Mouse (Mus musculus) limb, embryonic 14.5 days (tissue): ENCODE results near the gene Zbtb16. TPM values are rescaled to one million over a fixed set of nuclear protein-coding genes. Genes with fewer than 3 reads are reported as not detected.

Experiments used
- ATAC-seq: fragments of 200-750 bp; cut with Nextera tagmentation; 2 replicates; pipeline ENCODE4 v1.8.0; 2017; ENCODE audit warnings: low read depth, moderate number of reproducible peaks, moderate TSS enrichment; ENCODE audit not compliant: low FRiP score
- DNase-seq: peaks from one replicate; pipeline ENCODE4 v3.0.0-alpha.2; 2015; ENCODE audit warnings: low spot score
- H3K27ac ChIP-seq: fragments of 300-500 bp; sonication (generic); replicated peaks from 2 replicates; pipeline ENCODE4 v1.5.1; 2014; ENCODE audit warnings: low read depth, mild to moderate bottlenecking, low read length, moderate library complexity, mixed read lengths
- H3K27me3 ChIP-seq: fragments of 300-500 bp; sonication (generic); 2 replicates; pipeline ENCODE4 v1.6.1; 2014; ENCODE audit warnings: low read length, mixed read lengths; ENCODE audit not compliant: control insufficient read depth, insufficient read depth
- H3K36me3 ChIP-seq: fragments of 300-500 bp; sonication (generic); 2 replicates; pipeline ENCODE4 v1.6.1; 2014; ENCODE audit warnings: mild to moderate bottlenecking, low read length, moderate library complexity, mixed read lengths; ENCODE audit not compliant: control insufficient read depth, insufficient read depth
- H3K4me1 ChIP-seq: fragments of 300-500 bp; sonication (generic); 2 replicates; pipeline ENCODE4 v1.6.1; 2014; ENCODE audit warnings: antibody characterized with exemption, low read length, mixed read lengths; ENCODE audit not compliant: control insufficient read depth, insufficient read depth
- H3K4me2 ChIP-seq: fragments of 300-500 bp; sonication (generic); replicated peaks from 2 replicates; pipeline ENCODE4 v1.6.1; 2014; ENCODE audit warnings: low read depth, mild to moderate bottlenecking, low read length, moderate library complexity; ENCODE audit not compliant: severe bottlenecking
- H3K4me3 ChIP-seq: fragments of 300-500 bp; sonication (generic); replicated peaks from 2 replicates; pipeline ENCODE4 v1.5.1; 2014; ENCODE audit warnings: low read length
- H3K9ac ChIP-seq: fragments of 300-500 bp; sonication (generic); 2 replicates; pipeline ENCODE4 v1.6.1; 2014; ENCODE audit warnings: mild to moderate bottlenecking, low read depth, low read length, moderate library complexity; ENCODE audit not compliant: severe bottlenecking
- H3K9me3 ChIP-seq: fragments of 300-500 bp; sonication (generic); 2 replicates; pipeline ENCODE4 v1.6.1; 2016; ENCODE audit warnings: low read length; ENCODE audit not compliant: control insufficient read depth
- POLR2A ChIP-seq: fragments of 200-500 bp; IDR thresholded peaks from 2 replicates; pipeline ENCODE4 v1.8.0; 2012; ENCODE audit warnings: inconsistent platforms, mild to moderate bottlenecking, moderate library complexity, borderline replicate concordance; ENCODE audit not compliant: insufficient read depth, insufficient read length; ENCODE audit errors: extremely low read depth
- WGBS: fragments of 180-500 bp; shearing (Covaris S2); extraction: QIAGEN DNeasy Blood & Tissue Kit; methylation state at CpG from one replicate; pipeline ENCODE4 v1.1.7; 2014; 5-methylcytosine and 5-hydroxymethylcytosine counted together
- polyA plus RNA-seq, 2 experiments: library from polyadenylated mRNA; depleted of rRNA in 1 of 2; stranded (reverse) in 1 of 2; unstranded in 1 of 2; fragments of >200 nt; fragmentation: Nextera tagmentation in 1 of 2; extraction: Ambion mirVana in 1 of 2; gene quantifications; 2 replicates each; pipeline versions ENCODE4 v1.2.1 to v1.2.3; 2012 to 2014

Gene Zbtb16
- polyA plus RNA-seq, 2 experiments: 0.91 to 1.9 TPM

GRCm38 (mm10) chr9:48813960-48814880, 21.8 kb downstream of the Zbtb16 start:
- Histone ChIP-seq H3K27me3 (no peaks in the 10 kb centered on the region), H3K4me2 (no peak overlapping the region), H3K4me3 (no peak overlapping the region), H3K27ac (no peak overlapping the region), H3K36me3 (no peaks in the 10 kb centered on the region), H3K9ac (no peak overlapping the region), H3K4me1 (no peaks in the 10 kb centered on the region), H3K9me3 (no peaks in the 10 kb centered on the region)
- TF ChIP-seq POLR2A: no peak
- ATAC-seq: no peak
- WGBS: 66% methylated on average over 19 of the region's 19 CpGs
- no peak for DNase-seq

- no peak for ATAC-seq
- H3K4me2 ChIP-seq: no peak overlapping the region
- WGBS: 94% methylated on average over 6 of the region's 6 CpGs
These were observed 23.7 kb downstream of the Zbtb16 start for GRCm38 (mm10) chr9:48812352-48812751.

GRCm38 (mm10) chr9:48806591-48806990, 29.4 kb downstream of the Zbtb16 start:
- 64% methylated on average over 6 of the region's 6 CpGs for WGBS
- TF ChIP-seq POLR2A: no peak
- Histone ChIP-seq H3K4me2 (no peak overlapping the region), H3K27me3 (no peaks in the 10 kb centered on the region), H3K4me3 (no peak overlapping the region), H3K9me3 (no peaks in the 10 kb centered on the region), H3K9ac (no peak overlapping the region), H3K4me1 (no peaks in the 10 kb centered on the region), H3K36me3 (no peaks in the 10 kb centered on the region), H3K27ac (no peak overlapping the region)
- DNase-seq (no peak), ATAC-seq (no peak)

More at GRCm38 (mm10) chr9:48812352-48812751, 23.7 kb downstream of the Zbtb16 start:
- no peaks in the 10 kb centered on the region for H3K36me3 ChIP-seq
- DNase-seq: no peak
- no peaks in the 10 kb centered on the region for H3K27me3 ChIP-seq
- no peak for TF ChIP-seq POLR2A
- no peak overlapping the region for H3K4me3 ChIP-seq
- no peak overlapping the region for H3K9ac ChIP-seq
- no peak overlapping the region for H3K27ac ChIP-seq
- no peaks in the 10 kb centered on the region for H3K4me1 ChIP-seq
- no peaks in the 10 kb centered on the region for H3K9me3 ChIP-seq

GRCm38 (mm10) chr9:48805850-48806249, 30.2 kb downstream of the Zbtb16 start:
- no peaks in the 10 kb centered on the region for H3K9me3 ChIP-seq
- no peaks in the 10 kb centered on the region for H3K36me3 ChIP-seq
- 85% methylated on average over 8 of the region's 8 CpGs for WGBS
- no peak overlapping the region for H3K4me2 ChIP-seq
- H3K4me1 ChIP-seq: no peaks in the 10 kb centered on the region
- H3K4me3 ChIP-seq: no peak overlapping the region
- H3K27me3 ChIP-seq: no peaks in the 10 kb centered on the region
- DNase-seq: no peak
- no peak overlapping the region for H3K27ac ChIP-seq
- no peak overlapping the region for H3K9ac ChIP-seq
- ATAC-seq: no peak
- no peak for TF ChIP-seq POLR2A

- no peak for DNase-seq
- 75% methylated on average over 6 of the region's 6 CpGs for WGBS
These were observed 31.5 kb downstream of the Zbtb16 start for GRCm38 (mm10) chr9:48804509-48804908.

More at GRCm38 (mm10) chr9:48804509-48804908, 31.5 kb downstream of the Zbtb16 start:
- Histone ChIP-seq H3K9me3 (no peaks in the 10 kb centered on the region), H3K27me3 (no peaks in the 10 kb centered on the region), H3K9ac (no peak overlapping the region), H3K27ac (no peak overlapping the region), H3K4me2 (no peak overlapping the region), H3K36me3 (no peaks in the 10 kb centered on the region), H3K4me1 (no peaks in the 10 kb centered on the region), H3K4me3 (no peak overlapping the region)
- no peak for ATAC-seq
- TF ChIP-seq POLR2A: no peak
